Mouse (Mus musculus) bone marrow macrophage, adult 2 months (primary cell): ENCODE data around the gene Rpia.

Experiments
- CTCF ChIP-seq: IDR thresholded peaks from 2 replicates; pipeline ENCODE4 v1.5.1; 2012; ENCODE audit warnings: low read depth, mild to moderate bottlenecking, low read length, moderate library complexity
- POLR2A ChIP-seq: IDR thresholded peaks from 2 replicates; pipeline ENCODE4 v1.6.1; 2012; ENCODE audit warnings: mild to moderate bottlenecking, low read depth, low read length, borderline replicate concordance

DNA sequence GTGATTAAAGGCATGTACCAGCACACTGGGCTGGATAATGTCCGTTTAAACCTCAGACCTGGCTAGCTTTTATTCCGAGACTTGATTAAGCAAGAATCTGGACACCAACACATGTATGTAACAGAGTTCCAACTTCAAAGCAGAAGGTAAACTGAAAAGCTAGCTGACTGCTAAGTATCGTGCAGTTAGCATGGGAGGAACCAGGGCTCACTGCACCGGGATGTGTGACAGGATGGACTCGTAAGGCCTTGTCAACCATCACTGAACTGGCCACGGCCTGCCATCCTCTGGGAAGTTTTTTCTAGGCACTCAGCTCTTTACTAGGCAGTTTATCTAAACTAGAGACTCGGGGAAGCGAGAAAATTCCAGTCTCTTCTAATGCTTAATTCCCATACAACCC lies 27.0 kb downstream of the Rpia start:
- TF ChIP-seq POLR2A (no peak), CTCF (no peak)
